Mouse (Mus musculus) NIH3T3 (cell line): Measurements from ENCODE around the gene Dlk1.
"Not testable (repeated sequence)": the region's sequence is repeated elsewhere in the genome, so short reads cannot be mapped to it uniquely, and the experiment has no call there.

Experiments used
- DNase-seq: peaks from one replicate; pipeline ENCODE4 v3.0.0-alpha.2; 2012; ENCODE audit warnings: low read depth

The Dlk1 gene

DNA sequence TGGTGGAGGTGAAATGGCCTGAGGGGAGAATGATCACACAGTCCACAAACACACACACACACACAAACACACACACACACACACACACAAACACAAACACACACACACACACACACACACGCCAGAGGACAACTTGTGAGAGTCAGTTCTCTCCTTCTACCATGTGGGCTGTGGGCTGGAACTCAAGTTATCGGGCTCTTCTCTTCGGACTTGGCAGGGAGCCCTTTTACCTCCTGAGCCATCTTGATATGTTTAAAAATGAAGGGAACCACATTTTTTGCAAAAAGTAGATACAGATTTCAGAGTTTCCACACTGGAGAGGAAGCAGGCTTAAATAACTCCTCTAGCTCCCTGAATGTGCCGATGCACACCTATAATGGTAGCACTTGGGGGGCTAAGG lies 22.9 kb downstream of the Dlk1 start:
- peak; percentile 74 for DNase-seq

DNA sequence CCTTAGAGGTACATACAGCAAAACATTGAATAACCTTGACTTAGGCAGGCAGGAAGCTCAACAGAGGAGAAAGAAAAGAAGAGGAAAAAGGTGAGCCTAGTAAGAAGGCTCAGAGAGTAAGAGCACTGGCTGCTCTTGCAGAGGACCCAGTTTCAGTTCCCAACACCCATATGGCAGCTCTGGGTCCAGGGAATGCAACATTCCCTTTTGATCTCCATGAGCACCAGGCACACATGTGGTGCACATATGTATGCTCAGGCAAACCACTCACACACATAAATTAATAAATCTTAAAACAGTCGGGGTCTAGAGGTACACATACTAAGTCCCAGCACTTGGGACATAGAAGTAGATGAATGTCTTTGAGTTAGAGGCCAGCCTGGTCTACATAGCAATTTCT lies 33.9 kb downstream of the Dlk1 start:
- DNase-seq, result not testable (repeated sequence)

- no peak for DNase-seq
Observed at GRCm38 (mm10) chr12:109491701-109492100, 39.1 kb downstream of the Dlk1 start.

- DNase-seq, result no peak
Observed at GRCm38 (mm10) chr12:109493381-109493780, 40.8 kb downstream of the Dlk1 start.

- no peak for DNase-seq
Observed at GRCm38 (mm10) chr12:109495016-109495644, 42.5 kb downstream of the Dlk1 start.

- no peak for DNase-seq
Observed at GRCm38 (mm10) chr12:109496397-109496796, 43.8 kb downstream of the Dlk1 start.

DNA sequence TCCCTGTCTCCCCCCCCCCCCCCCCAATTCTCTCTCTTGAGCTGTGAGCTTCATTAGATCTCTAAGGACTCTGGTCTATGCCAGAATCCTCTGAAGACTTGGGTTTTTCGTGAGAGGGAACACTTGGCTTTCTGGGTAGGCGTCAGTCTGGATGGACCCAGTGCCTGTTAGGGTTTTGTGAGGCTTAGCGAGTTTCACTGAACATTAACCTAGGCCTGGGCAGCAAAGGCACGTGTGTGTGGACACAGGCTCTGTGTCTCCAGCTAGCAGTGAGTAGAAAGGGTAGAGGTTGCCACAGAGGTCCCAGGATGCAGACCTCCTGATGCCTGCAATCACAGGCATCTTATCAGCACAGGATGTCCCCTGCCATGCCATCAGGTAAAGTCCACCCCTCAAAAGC lies 48.4 kb downstream of the Dlk1 start:
- no peak for DNase-seq

DNA sequence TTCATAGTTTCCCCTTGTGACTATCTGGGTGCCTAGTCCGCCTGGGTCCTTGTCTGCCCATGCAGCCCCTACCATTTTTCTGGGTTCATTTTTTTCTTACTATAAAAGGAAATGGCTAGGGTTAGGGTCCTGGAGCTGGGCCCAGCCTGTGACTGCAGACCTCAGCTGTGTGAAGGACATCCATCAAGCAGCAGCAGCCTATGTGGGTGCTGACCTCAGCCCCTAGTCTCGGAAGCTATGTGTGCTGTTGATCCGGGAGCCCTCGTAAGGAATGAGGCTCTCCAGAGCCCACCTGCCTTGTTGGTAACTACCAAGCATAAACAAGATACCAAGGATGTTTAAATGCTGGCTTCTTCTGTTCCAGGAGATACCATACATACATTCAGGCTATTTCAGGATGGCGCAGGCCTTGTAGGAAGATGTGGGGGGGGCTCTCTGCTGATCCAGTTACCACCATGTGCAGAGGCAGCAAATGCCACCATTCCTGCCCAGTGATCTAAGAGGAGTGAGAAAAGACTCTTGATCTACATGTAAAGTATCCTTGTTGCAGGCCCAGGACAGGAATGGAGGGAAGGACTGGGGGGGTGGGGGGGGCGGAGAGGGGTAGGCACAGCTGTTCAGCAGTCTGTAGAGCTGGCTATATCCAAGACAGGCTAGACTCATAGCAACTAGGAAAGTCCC lies 49.9 kb downstream of the Dlk1 start:
- DNase-seq, result no peak

DNA sequence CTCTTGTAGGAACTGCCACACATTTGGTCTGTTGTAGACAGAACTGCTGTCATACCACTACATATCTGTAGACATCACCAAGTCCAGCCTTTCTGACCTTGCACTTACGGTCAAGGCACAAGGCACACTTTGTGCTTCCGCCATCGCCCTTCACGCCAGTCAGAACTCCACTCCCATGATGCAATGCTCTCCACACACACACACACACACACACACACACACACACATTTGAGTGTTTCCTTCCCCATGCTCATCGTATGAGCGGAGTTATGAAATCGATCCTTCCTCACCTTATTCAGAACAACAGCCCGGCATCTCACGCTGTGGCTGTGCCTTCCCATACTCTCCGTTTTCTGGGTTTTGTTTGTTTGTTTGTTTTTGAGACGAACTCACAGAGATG lies 55.1 kb downstream of the Dlk1 start:
- no peak for DNase-seq

GRCm38 (mm10) chr12:109508495-109509454 lies 56.2 kb downstream of the Dlk1 start:
- DNase-seq, result no peak

DNA sequence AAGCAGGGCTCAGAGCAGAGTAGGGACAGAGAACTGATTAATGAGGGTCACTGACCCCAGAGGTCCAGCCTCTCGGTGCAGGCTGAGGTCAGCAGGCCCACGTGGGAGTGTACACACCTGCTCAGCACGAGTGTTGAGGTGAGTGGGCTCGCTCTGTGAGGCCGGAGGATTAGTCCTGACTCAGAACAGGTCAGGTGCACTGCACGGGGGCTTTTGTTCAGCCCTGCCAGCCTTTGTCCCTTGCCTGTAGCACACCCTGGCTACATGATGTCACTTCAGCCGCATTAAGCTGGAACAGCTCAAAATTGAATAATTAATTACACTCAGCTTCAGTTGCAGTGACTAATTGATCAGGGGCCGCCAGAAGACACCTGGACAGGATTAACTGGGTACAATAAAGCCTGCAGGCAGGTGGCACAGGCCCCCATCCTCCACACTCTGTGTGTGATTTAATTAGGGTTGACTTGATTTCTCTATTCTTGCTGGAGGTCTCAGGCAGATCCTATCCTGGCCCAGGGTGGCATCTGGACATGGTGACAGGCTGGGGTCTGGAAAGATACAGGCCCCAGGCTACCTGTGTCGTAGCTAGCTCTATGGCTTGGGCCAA lies 57.0 kb downstream of the Dlk1 start:
- DNase-seq, result no peak

DNA sequence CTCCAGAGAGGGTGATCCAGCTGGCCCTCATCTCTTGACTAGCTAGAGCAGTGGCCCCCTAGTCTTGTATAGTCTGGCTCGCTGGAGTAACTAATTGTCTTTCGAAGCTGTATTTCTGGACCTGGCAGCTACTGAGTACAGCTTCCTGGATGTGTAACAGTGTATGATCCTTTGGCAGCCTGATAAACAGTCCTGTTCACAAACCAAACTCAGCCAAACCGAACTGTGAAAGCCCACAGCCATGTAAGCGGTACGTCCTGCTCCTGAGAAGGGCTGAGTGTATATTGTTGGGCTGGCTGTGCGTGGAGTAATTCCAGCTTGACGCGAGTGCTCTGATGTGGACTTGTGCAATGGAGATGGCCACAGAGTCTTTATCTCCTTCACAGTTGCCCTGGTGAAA lies 57.6 kb downstream of the Dlk1 start:
- DNase-seq, result no peak

- no peak for DNase-seq
Observed at GRCm38 (mm10) chr12:109511456-109511855, 58.8 kb downstream of the Dlk1 start.

GRCm38 (mm10) chr12:109512151-109512907 lies 59.7 kb downstream of the Dlk1 start:
- no peak for DNase-seq
